Mouse (Mus musculus): ENCODE measurements around the gene Mfsd12. TPM values are rescaled to one million over a fixed set of nuclear protein-coding genes. Genes with fewer than 3 reads are reported as not detected.

Mfsd12 gene
- polyA plus RNA-seq (2016; fragmentation: Nextera tagmentation; extraction: Ambion mirVana): 8.2 and 8.4 TPM in 2 replicates

GRCm38 (mm10) chr10:81356991-81357844, at the start of gene Mfsd12:
Gene Mfsd12 (plus strand): TSS chr10:81357491.
- Histone ChIP-seq H3K4me3 (replicated peaks) (peak within 1 kb of the TSS; percentile 75), H3K27ac (no peak within 1 kb of the TSS)

DNA sequence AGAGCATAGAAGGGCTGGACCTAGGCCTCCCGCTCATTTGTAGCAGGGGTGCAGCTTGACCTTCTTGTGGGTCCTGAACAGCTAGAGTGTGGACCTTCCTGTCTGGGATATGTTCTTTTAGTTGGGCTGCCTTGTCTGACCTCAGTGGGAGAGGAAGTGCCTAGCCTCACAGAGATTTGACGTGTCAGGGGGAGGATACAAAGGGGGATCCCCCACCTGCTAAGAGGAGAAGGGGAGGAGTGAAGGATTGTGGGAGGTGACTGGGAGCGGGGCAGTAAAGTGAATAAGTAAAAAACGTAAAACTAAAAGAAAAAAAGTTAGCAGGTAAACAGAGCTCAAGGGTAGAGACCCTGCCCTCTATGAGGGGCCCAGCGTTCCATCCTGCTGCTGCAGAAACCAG, 47.7 kb upstream of the Mfsd12 start:
- no peaks in the 10 kb centered on the region for H3K27me3 ChIP-seq
- no peak overlapping the region for H3K4me2 ChIP-seq
- WGBS: 91% methylated on average over 5 of the region's 5 CpGs
- no peak overlapping the region for H3K27ac ChIP-seq
- peaks cover 93% of the 10 kb centered on the region for H3K36me3 ChIP-seq (replicated peaks)
- no peak overlapping the region for H3K4me3 ChIP-seq (replicated peaks)
- no peak for ATAC-seq (ENCODE audit: low FRiP score)
- H3K9ac ChIP-seq: no peak overlapping the region
- H3K9me3 ChIP-seq: no peaks in the 10 kb centered on the region
- peaks cover 2% of the 10 kb centered on the region; the same call in 1 of the 2 replicates for H3K4me1 ChIP-seq

More at GRCm38 (mm10) chr10:81356991-81357844, at the start of gene Mfsd12:
- H3K36me3 ChIP-seq (replicated peaks): no peaks in the 10 kb centered on the region
- peaks cover 33% of the 10 kb centered on the region for H3K4me1 ChIP-seq
- H3K27me3 ChIP-seq: peaks cover 30% of the 10 kb centered on the region
- H3K4me2 ChIP-seq: peak within 1 kb of the TSS; percentile 98
- 2% methylated on average over 78 of the region's 79 CpGs for WGBS
- H3K9me3 ChIP-seq: no peaks in the 10 kb centered on the region
- ATAC-seq (ENCODE audit: low FRiP score): peak; percentile 94
- peak within 1 kb of the TSS; percentile 78 for H3K9ac ChIP-seq

- Histone ChIP-seq H3K4me3 (replicated peaks) (no peak overlapping the region), H3K4me2 (no peak overlapping the region), H3K27ac (no peak overlapping the region), H3K36me3 (replicated peaks) (peaks cover 84% of the 10 kb centered on the region), H3K9ac (no peak overlapping the region), H3K27me3 (peaks cover 6% of the 10 kb centered on the region; the same call in 1 of the 2 replicates), H3K9me3 (no peaks in the 10 kb centered on the region), H3K4me1 (peaks cover 14% of the 10 kb centered on the region)
- WGBS: 92% methylated on average over 13 of the region's 13 CpGs
- ATAC-seq (ENCODE audit: low FRiP score): no peak
Observed at GRCm38 (mm10) chr10:81313581-81313980, 43.7 kb upstream of the Mfsd12 start.

- no peaks in the 10 kb centered on the region for H3K9me3 ChIP-seq
- no peak for ATAC-seq (ENCODE audit: low FRiP score)
- peaks cover 6% of the 10 kb centered on the region; the same call in 1 of the 2 replicates for H3K27me3 ChIP-seq
- no peak overlapping the region for H3K9ac ChIP-seq
- H3K4me2 ChIP-seq: no peak overlapping the region
- peaks cover 18% of the 10 kb centered on the region for H3K4me1 ChIP-seq
- H3K36me3 ChIP-seq (replicated peaks): peaks cover 78% of the 10 kb centered on the region
- no peak overlapping the region for H3K27ac ChIP-seq
- WGBS: 79% methylated on average over 7 of the region's 7 CpGs
- H3K4me3 ChIP-seq (replicated peaks): no peak overlapping the region
Observed at GRCm38 (mm10) chr10:81314201-81314600, 43.1 kb upstream of the Mfsd12 start.

GRCm38 (mm10) chr10:81315587-81315986, 41.7 kb upstream of the Mfsd12 start:
- H3K36me3 ChIP-seq (replicated peaks): peaks cover 64% of the 10 kb centered on the region
- no peak for ATAC-seq (ENCODE audit: low FRiP score)
- no peak overlapping the region for H3K9ac ChIP-seq
- H3K27me3 ChIP-seq: peaks cover 6% of the 10 kb centered on the region; the same call in 1 of the 2 replicates
- H3K4me2 ChIP-seq: no peak overlapping the region
- H3K4me1 ChIP-seq: peaks cover 26% of the 10 kb centered on the region
- 93% methylated on average over 16 of the region's 16 CpGs for WGBS
- no peaks in the 10 kb centered on the region for H3K9me3 ChIP-seq
- no peak overlapping the region for H3K4me3 ChIP-seq (replicated peaks)
- no peak overlapping the region for H3K27ac ChIP-seq

- Histone ChIP-seq H3K4me2 (peak overlapping the region; percentile 32), H3K27me3 (peaks cover 6% of the 10 kb centered on the region; the same call in 1 of the 2 replicates), H3K4me1 (peaks cover 27% of the 10 kb centered on the region), H3K27ac (no peak overlapping the region), H3K4me3 (replicated peaks) (no peak overlapping the region), H3K9ac (peak overlapping the region; percentile 22; the same call in 1 of the 2 replicates), H3K9me3 (no peaks in the 10 kb centered on the region), H3K36me3 (replicated peaks) (peaks cover 55% of the 10 kb centered on the region)
- WGBS: 43% methylated on average over 16 of the region's 16 CpGs
- ATAC-seq (ENCODE audit: low FRiP score): no peak
Observed at GRCm38 (mm10) chr10:81316338-81317060, 40.8 kb upstream of the Mfsd12 start.

GRCm38 (mm10) chr10:81317273-81317672, 40.0 kb upstream of the Mfsd12 start:
- peaks cover 48% of the 10 kb centered on the region for H3K36me3 ChIP-seq (replicated peaks)

GRCm38 (mm10) chr10:81318589-81319329, 38.5 kb upstream of the Mfsd12 start:
- no peak for ATAC-seq (ENCODE audit: low FRiP score)
- Histone ChIP-seq H3K27ac (peak overlapping the region; percentile 88), H3K4me3 (replicated peaks) (peak overlapping the region; percentile 96), H3K9me3 (no peaks in the 10 kb centered on the region), H3K9ac (peak overlapping the region; percentile 21), H3K27me3 (peaks cover 6% of the 10 kb centered on the region; the same call in 1 of the 2 replicates), H3K4me2 (peak overlapping the region; percentile 77), H3K36me3 (replicated peaks) (peaks cover 48% of the 10 kb centered on the region), H3K4me1 (peaks cover 38% of the 10 kb centered on the region)
- 90% methylated on average over 13 of the region's 13 CpGs for WGBS

More at GRCm38 (mm10) chr10:81317273-81317672, 40.0 kb upstream of the Mfsd12 start:
- 10% methylated on average over 20 of the region's 20 CpGs for WGBS
- Histone ChIP-seq H3K27ac (no peak overlapping the region), H3K4me3 (replicated peaks) (no peak overlapping the region), H3K4me2 (peak overlapping the region; percentile 32), H3K9ac (peak overlapping the region; percentile 22; the same call in 1 of the 2 replicates), H3K27me3 (peaks cover 6% of the 10 kb centered on the region; the same call in 1 of the 2 replicates), H3K4me1 (peaks cover 35% of the 10 kb centered on the region), H3K9me3 (no peaks in the 10 kb centered on the region)
- no peak for ATAC-seq (ENCODE audit: low FRiP score)

GRCm38 (mm10) chr10:81319330-81319699, 38.0 kb upstream of the Mfsd12 start:
- no peak for ATAC-seq (ENCODE audit: low FRiP score)
- Histone ChIP-seq H3K27ac (peak overlapping the region; percentile 88), H3K4me2 (peak overlapping the region; percentile 77), H3K9ac (peak overlapping the region; percentile 21), H3K4me1 (peaks cover 38% of the 10 kb centered on the region), H3K27me3 (peaks cover 6% of the 10 kb centered on the region; the same call in 1 of the 2 replicates), H3K4me3 (replicated peaks) (peak overlapping the region; percentile 96), H3K9me3 (no peaks in the 10 kb centered on the region), H3K36me3 (replicated peaks) (peaks cover 48% of the 10 kb centered on the region)
- 43% methylated on average over 8 of the region's 8 CpGs for WGBS

DNA sequence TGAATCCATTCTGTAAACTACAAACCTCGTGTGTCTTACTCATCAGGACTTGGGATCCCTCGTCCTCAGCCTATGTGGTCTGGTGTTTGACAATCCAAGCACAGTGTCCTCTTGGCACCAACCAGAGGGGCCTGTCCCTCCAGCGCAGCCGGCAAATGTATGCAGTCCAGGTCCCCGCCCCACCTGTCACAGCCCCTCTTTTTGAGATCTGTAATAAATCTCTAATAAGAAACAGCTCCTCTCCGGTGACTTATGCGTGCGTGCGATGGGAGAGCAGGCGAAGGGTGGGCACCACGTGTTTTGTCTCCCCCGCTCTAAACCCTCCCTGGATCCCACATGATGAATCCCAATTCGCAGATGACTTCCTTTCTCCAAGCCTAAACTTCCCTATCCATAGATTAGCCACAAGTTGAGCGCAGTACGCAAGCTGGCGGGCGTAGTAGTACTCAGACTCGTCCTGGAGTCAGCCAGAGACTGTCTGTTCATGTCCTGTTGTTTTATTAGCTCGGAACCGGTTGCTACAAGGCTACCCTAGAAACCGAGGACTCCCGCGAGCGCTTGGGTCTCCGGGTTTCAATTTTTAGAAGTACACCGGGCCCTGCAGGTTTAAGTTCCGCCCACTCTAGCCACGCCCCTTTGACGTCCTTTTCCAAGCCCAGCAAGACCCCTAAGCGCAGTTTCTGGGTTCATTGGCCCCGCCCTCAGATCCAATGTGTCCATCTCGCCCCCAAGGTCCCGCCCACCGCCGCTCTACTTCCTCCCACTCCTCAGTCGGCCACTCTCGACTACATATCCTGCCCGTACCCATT, 37.3 kb upstream of the Mfsd12 start:
- Histone ChIP-seq H3K27me3 (peaks cover 6% of the 10 kb centered on the region; the same call in 1 of the 2 replicates), H3K4me1 (peaks cover 38% of the 10 kb centered on the region), H3K9me3 (no peaks in the 10 kb centered on the region), H3K27ac (peak overlapping the region; percentile 88), H3K36me3 (replicated peaks) (peaks cover 49% of the 10 kb centered on the region), H3K9ac (peak overlapping the region; percentile 21), H3K4me2 (peak overlapping the region; percentile 77), H3K4me3 (replicated peaks) (peak overlapping the region; percentile 96)
- peak; percentile 1; the same call in 1 of the 2 replicates for ATAC-seq (ENCODE audit: low FRiP score)
- 2% methylated on average over 38 of the region's 38 CpGs for WGBS

Data from forebrain, embryonic 12.5 days (tissue).